Mouse (Mus musculus) frontal cortex, postnatal 10 days (tissue): Measurements from ENCODE around the gene Gm17455.

Experiments
- DNase-seq, 2 experiments: peaks; one replicate each; pipeline ENCODE4 v3.0.0; 2022; ENCODE audit warnings: low spot score in 2 of 2, mixed read lengths in 1 of 2

The Gm17455 gene

GRCm38 (mm10) chr10:60419624-60420023 lies 20.1 kb downstream of the Gm17455 start:
- DNase-seq: no peak

DNA sequence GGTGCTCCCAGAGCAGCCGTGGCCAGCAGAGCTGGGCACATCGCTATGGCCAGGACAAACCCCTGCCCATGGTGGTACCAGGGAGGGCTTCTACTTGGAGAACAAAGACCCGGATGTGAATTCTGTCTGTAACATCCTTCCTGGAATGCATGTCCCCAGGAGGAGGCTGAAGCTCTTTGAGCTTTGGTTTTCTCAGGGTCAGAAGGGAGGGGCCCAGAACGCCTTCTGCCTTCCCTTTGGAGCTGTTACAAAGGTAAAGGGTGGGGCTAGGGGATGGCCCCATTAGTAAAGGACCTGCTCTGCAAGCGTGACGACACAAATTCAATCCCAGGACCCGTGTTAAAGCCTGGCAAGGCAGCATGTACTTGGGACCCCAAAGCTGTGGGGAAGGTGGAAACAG lies 23.2 kb downstream of the Gm17455 start:
- no peak for DNase-seq

GRCm38 (mm10) chr10:60430001-60430400 lies 30.5 kb downstream of the Gm17455 start:
- DNase-seq: no peak

DNA sequence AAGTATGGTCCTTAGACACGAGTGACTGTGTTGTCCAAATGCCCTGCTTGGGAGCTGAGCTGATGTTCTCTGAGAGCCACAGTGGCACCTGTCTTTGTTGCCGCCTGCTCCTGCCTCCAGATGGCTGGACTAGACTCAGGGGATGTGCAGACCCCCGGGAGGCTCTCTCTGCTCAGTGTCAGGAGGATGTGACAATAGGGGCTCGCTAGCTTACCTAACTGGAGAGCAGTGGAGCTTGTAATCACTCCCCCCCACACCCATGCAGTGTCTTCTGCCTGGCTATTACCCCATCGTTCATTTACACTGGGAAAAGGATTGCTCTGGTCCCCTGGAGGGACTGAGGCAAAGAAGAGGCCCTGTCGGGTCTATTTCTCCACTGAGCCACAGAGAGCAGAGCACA lies 31.1 kb downstream of the Gm17455 start:
- no peak for DNase-seq

GRCm38 (mm10) chr10:60432679-60433078 lies 33.2 kb downstream of the Gm17455 start:
- no peak for DNase-seq

GRCm38 (mm10) chr10:60442321-60442720 lies 42.8 kb downstream of the Gm17455 start:
- no peak for DNase-seq

GRCm38 (mm10) chr10:60443078-60443477 lies 43.6 kb downstream of the Gm17455 start:
- DNase-seq: no peak

GRCm38 (mm10) chr10:60445031-60445593 lies 45.6 kb downstream of the Gm17455 start:
- DNase-seq: peak; percentile 13 to 29

DNA sequence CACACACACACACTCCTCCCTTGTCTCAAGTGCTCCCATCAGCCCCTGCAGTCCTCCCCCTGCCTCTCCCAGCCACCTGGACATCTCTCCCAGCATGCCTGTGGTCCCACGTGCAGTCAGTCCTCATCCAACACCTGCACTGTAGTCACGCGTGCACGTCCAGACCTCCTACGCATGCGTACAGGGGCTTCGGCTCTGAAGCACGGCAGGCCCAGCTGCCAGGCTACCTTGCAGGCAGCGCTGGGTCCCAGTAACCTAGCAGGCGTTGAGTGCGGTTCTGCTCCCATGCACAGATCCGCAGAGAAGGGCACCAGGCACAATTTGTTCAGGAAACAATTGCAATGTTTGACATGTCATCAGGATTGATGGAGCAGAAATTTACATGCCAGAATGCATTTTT lies 47.7 kb downstream of the Gm17455 start:
- DNase-seq: no peak
